10 mouse cellular contexts compared by ENCODE assay signal in genomic region chr2:157791528-157792162, GRCm38 (mm10). TPM values are rescaled to one million over a fixed set of nuclear protein-coding genes. Genes with fewer than 3 reads are reported as not detected.
DNase-seq lines count a peak whose midpoint lies in the region; ATAC-seq and TF ChIP-seq lines count a peak whose summit lies in the region.
"Had no signal": no experiment of that assay in that cellular context is flagged by ENCODE, and none has a peak within 500 bp of the region (broad histone marks: within the 10 kb centered on the region; RNA-seq: fewer than 3 reads in every experiment).

No protein-coding gene starts in this region.

- H3K4me2 ChIP-seq in kidney, embryonic 14.5 days (replicated peaks; ENCODE audit: low read depth, low read length) = no peak overlapping the region
- H3K4me2 ChIP-seq in forebrain, embryonic 13.5 days = no peak overlapping the region
- no peak overlapping the region for H3K4me2 ChIP-seq in hindbrain, embryonic 16.5 days (ENCODE audit: low read length)
- H3K4me2 ChIP-seq in neural tube, embryonic 14.5 days (ENCODE audit: low read depth, low read length) = no peak overlapping the region
- H3K4me2 ChIP-seq: liver, embryonic 11.5 days had no signal

- H3K4me1 ChIP-seq in kidney, embryonic 14.5 days (ENCODE audit: control insufficient read depth, insufficient read depth, low read length) = peaks cover 7% of the 10 kb centered on the region; the same call in 1 of the 2 replicates
- H3K4me1 ChIP-seq in kidney, adult 2 months (ENCODE audit: control insufficient read depth, insufficient read depth, low read length) = no peaks in the 10 kb centered on the region
- peaks cover 29% of the 10 kb centered on the region for H3K4me1 ChIP-seq in forebrain, embryonic 13.5 days
- H3K4me1 ChIP-seq in hindbrain, embryonic 16.5 days (ENCODE audit: control insufficient read depth, insufficient read depth, low read depth, low read length) = peaks cover 12% of the 10 kb centered on the region
- peaks cover 17% of the 10 kb centered on the region for H3K4me1 ChIP-seq in neural tube, embryonic 14.5 days (ENCODE audit: control insufficient read depth, insufficient read depth, low read length)

- TF ChIP-seq POLR2A in kidney, adult 2 months (IDR thresholded peaks at IDR 0.05; ENCODE audit: low read depth, low read length) = no peak

- H3K27ac ChIP-seq in kidney, embryonic 14.5 days (ENCODE audit: low read depth, low read length) = no peak overlapping the region
- H3K27ac ChIP-seq in kidney, adult 2 months (ENCODE audit: insufficient read depth, low read depth, low read length) = no peak overlapping the region
- H3K27ac ChIP-seq in forebrain, embryonic 13.5 days = peak overlapping the region; percentile 52
- H3K27ac ChIP-seq in hindbrain, embryonic 16.5 days (ENCODE audit: low read depth, low read length) = no peak overlapping the region
- peak overlapping the region; percentile 71 for H3K27ac ChIP-seq in neural tube, embryonic 14.5 days (ENCODE audit: low read depth, low read length)

- TF ChIP-seq CTCF in kidney, adult 2 months (conservative IDR thresholded peaks at IDR 0.05; ENCODE audit: insufficient read depth, insufficient read length, low read depth, low read length) = no peak

- no peaks in the 10 kb centered on the region for H3K27me3 ChIP-seq in kidney, embryonic 14.5 days (ENCODE audit: control insufficient read depth, insufficient read depth, low read length)
- no peaks in the 10 kb centered on the region for H3K27me3 ChIP-seq in kidney, adult 2 months (replicated peaks; ENCODE audit: control insufficient read depth, insufficient read depth, low read length)
- H3K27me3 ChIP-seq in forebrain, embryonic 13.5 days = no peaks in the 10 kb centered on the region
- no peaks in the 10 kb centered on the region for H3K27me3 ChIP-seq in hindbrain, embryonic 16.5 days (replicated peaks; ENCODE audit: control insufficient read depth, insufficient read depth, low read length)
- H3K27me3 ChIP-seq in neural tube, embryonic 14.5 days (ENCODE audit: control insufficient read depth, insufficient read depth, low read length) = no peaks in the 10 kb centered on the region

- no peaks in the 10 kb centered on the region for H3K9me3 ChIP-seq in kidney, embryonic 14.5 days (ENCODE audit: control insufficient read depth, low read length)
- H3K9me3 ChIP-seq in forebrain, embryonic 13.5 days (replicated peaks) = no peaks in the 10 kb centered on the region
- H3K9me3 ChIP-seq in hindbrain, embryonic 16.5 days (ENCODE audit: control insufficient read depth, low read length) = no peaks in the 10 kb centered on the region
- H3K9me3 ChIP-seq in neural tube, embryonic 14.5 days (ENCODE audit: control insufficient read depth, low read length) = no peaks in the 10 kb centered on the region

- H3K4me3 ChIP-seq in kidney, embryonic 14.5 days (ENCODE audit: low read length) = no peak overlapping the region
- no peak overlapping the region for H3K4me3 ChIP-seq in kidney, adult 2 months (ENCODE audit: insufficient read depth, low read depth, low read length)
- no peak overlapping the region for H3K4me3 ChIP-seq in forebrain, embryonic 13.5 days
- H3K4me3 ChIP-seq in hindbrain, embryonic 16.5 days (ENCODE audit: low read length) = no peak overlapping the region
- no peak overlapping the region for H3K4me3 ChIP-seq in neural tube, embryonic 14.5 days (ENCODE audit: low read depth, low read length)

- H3K36me3 ChIP-seq in kidney, embryonic 14.5 days (ENCODE audit: control insufficient read depth, insufficient read depth, low read length) = peaks cover 3% of the 10 kb centered on the region; the same call in 1 of the 2 replicates
- H3K36me3 ChIP-seq in kidney, adult 2 months (ENCODE audit: control insufficient read depth, insufficient read depth, low read length) = no peaks in the 10 kb centered on the region
- peaks cover 18% of the 10 kb centered on the region; the same call in 1 of the 2 replicates for H3K36me3 ChIP-seq in forebrain, embryonic 13.5 days (ENCODE audit: poor library complexity, severe bottlenecking)
- H3K36me3 ChIP-seq in hindbrain, embryonic 16.5 days (ENCODE audit: control insufficient read depth, insufficient read depth, low read length) = no peaks in the 10 kb centered on the region
- H3K36me3 ChIP-seq in neural tube, embryonic 14.5 days (ENCODE audit: control insufficient read depth, insufficient read depth, low read length) = peaks cover 4% of the 10 kb centered on the region; the same call in 1 of the 2 replicates

- no peak for DNase-seq in kidney, adult 2 months
- DNase-seq in ovary, postnatal 14 days (ENCODE audit: low spot score) = no peak
- no peak for DNase-seq in liver
- DNase-seq: gastrocnemius, postnatal 25 days; thymus, postnatal 4 days had no signal

- no peak overlapping the region for H3K9ac ChIP-seq in kidney, embryonic 14.5 days (ENCODE audit: low read depth, low read length)
- H3K9ac ChIP-seq in forebrain, embryonic 13.5 days = no peak overlapping the region
- no peak overlapping the region for H3K9ac ChIP-seq in hindbrain, embryonic 16.5 days (ENCODE audit: low read depth, low read length)
- H3K9ac ChIP-seq in neural tube, embryonic 14.5 days (replicated peaks; ENCODE audit: low read depth, low read length) = no peak overlapping the region

- 50% methylated on average over 14 of the region's 14 CpGs for WGBS in kidney, embryonic 14.5 days
- 69% methylated on average over 14 of the region's 14 CpGs for WGBS in kidney, adult 2 months
- WGBS in forebrain, embryonic 13.5 days = 54% methylated on average over 14 of the region's 14 CpGs
- 22% methylated on average over 14 of the region's 14 CpGs for WGBS in hindbrain, embryonic 16.5 days
- WGBS in neural tube, embryonic 14.5 days = 20% methylated on average over 14 of the region's 14 CpGs

- ATAC-seq in kidney, embryonic 14.5 days (ENCODE audit: low FRiP score, low TSS enrichment) = peak; percentile 62; the same call in 1 of the 2 replicates
- ATAC-seq in forebrain, embryonic 13.5 days = peak; percentile 33; the same call in 1 of the 2 replicates
- peak; percentile 65; the same call in 1 of the 2 replicates for ATAC-seq in hindbrain, embryonic 16.5 days
- ATAC-seq in neural tube, embryonic 14.5 days (ENCODE audit: low read depth) = peak; percentile 46; the same call in 1 of the 2 replicates

RNA-seq across cellular contexts. Expression of gene Ctnnbl1, which starts 54.4 kb away (rescaled TPM):
- polyA plus RNA-seq in kidney, embryonic 14.5 days (2014; fragmentation: Nextera tagmentation; extraction: Ambion mirVana) = 55.4 and 77.1 TPM in 2 replicates
- 16.7 and 17.6 TPM in 2 replicates for polyA plus RNA-seq in kidney, adult 2 months (2012; rRNA removed)
- polyA plus RNA-seq in forebrain, embryonic 13.5 days (2015; fragmentation: Nextera tagmentation; extraction: Ambion mirVana) = 96.6 and 97.1 TPM in 2 replicates
- 53.0 and 58.8 TPM in 2 replicates for polyA plus RNA-seq in hindbrain, embryonic 16.5 days (2015; fragmentation: Nextera tagmentation; extraction: Ambion mirVana)
- 59.4 and 65.6 TPM in 2 replicates for polyA plus RNA-seq in neural tube, embryonic 14.5 days (2014; fragmentation: Nextera tagmentation; extraction: Ambion mirVana)

Comparison
In these comparisons a context has a peak if more than half of its experiments do, and no peak if none do; other contexts are left out.
1. H3K27ac ChIP-seq: peak in forebrain, embryonic 13.5 days (single experiment) and neural tube, embryonic 14.5 days (single experiment); none in kidney, embryonic 14.5 days (single experiment), kidney, adult 2 months (single experiment) and hindbrain, embryonic 16.5 days (single experiment).
2. Peak in every context shown above with its lines, with median percentiles within 50 percentile points of each other: ATAC-seq.